Mouse (Mus musculus) cerebellum, adult 11-12 months (tissue): ENCODE measurements around the gene Zfp937.
"Not testable (repeated sequence)": the region's sequence is repeated elsewhere in the genome, so short reads cannot be mapped to it uniquely, and the experiment has no call there.

Source experiments
- DNase-seq: peaks from one replicate; pipeline ENCODE4 v3.0.0; 2022

The Zfp937 gene

DNA sequence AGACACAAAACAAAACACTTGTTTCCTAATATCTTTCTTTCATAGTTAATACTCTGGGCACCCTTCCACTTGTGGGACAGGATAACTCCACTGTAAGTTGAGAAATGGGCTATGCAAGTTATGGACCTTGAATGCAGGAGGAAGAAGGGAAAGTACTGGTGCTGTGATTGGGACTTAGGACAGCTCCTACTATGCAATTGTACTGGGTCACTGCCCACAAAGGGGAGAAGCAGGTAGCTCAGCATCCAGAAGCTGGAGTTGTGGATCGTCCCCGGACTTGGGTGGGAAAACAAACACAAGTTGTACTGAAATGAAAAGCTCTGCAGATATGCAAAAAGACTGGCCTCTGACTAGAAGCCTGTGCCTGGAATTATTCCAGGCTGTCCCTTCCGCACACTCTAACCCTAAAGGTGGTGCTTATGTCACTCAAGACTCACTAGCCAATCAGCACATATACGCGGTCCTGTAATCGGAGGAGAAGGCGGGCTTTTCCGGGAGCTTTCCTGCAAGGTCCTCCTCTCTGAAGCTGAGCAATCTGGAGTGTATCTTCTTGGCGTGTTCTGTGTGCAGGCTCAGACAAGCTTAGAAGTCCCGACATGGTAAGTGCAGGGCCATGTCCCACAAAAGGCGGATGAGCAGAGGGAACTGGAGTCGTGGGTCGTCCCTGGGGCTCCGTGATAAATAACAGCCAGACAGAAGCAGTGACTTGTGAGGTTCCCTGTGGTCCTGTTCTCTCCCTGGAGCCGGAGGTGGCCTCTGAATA is at the start of gene Zfp937:
Gene Zfp937 (plus strand): TSS at position 474 of the 763 bp plus-strand sequence.
- peak; percentile 90 for DNase-seq

DNA sequence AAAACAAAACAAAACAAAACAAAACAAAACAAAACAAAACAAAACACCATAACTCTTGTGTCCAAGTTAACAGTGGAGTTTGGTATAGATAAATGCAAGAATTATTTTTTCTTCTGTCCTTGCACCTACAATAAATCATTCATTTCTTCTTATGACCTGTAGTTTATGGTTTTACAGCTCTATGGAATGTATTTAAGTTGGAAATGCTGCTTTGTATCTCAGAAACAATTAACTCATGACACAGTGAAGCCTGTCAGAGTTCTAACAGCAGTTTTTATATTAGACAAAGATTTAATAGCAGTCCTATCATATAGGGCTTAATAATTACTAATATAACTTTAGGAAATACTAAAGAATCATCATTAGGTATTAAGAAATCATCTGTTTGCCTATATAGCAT is 44.0 kb upstream of the Zfp937 start:
- DNase-seq: no peak

DNA sequence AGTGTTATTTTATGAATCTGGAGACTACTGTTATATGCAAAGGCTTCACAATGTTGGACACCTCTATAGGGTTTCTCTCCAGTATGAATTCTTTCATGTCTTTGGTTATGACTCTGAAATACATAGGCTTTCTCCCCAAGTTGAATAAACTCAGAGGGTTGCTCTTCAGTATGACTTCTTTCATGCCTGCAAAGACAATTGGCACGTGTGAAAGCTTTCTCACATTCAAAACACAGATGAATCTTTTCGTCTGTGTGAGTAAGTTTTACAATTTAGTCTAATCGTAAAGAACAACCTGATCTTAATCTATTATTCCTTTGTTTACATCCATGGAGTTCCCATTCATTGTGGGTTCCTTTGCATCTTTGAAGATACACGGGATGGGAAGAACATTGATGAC is 38.3 kb upstream of the Zfp937 start, which contains the start of gene Gm10770:
Gene Gm10770 (minus strand): TSS at position 101 of the 400 bp plus-strand sequence.
- DNase-seq: not testable (repeated sequence)

DNA sequence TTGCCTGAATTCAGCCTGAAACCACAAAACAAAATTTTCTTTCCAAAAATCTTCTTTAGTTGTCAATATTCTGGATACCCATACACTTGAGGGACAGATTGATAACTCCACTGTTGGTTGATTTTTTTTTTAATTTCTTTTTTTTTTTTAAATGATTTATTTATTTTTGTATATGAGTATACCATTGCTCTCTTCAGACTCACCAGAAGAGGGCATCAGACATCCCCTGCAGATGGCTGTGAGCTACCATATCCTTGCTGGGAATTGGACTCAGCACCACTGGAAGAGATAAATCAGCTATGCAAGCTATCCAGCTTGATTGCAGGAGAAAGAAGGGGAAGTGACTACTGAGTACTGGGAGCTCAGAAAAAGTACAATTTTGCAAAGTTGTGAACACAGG is 36.8 kb upstream of the Zfp937 start:
- DNase-seq: not testable (repeated sequence)

DNA sequence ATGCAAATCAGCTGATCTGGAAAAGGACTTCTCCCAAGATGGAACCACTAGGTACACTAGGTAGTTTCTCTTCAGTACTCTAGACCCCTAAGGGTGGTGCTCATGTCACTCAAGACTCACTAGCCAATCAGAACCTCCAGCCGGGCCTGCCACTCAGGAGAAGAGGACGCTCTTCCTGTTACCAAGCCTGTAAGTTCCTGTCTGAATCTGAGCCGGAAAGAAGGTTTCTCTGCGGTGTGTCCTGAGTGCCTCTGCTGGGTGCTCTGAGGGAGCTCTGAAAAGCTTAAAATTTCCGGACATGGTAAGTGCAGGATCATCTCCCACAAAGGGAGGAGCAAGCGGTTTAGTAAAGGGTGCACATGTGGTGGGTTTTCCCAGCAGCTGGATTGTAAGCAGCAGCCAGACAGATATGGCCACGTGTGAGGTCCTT is 36.3 kb upstream of the Zfp937 start, which contains the start of gene Gm14139:
Gene Gm14139 (plus strand): TSS at position 186 of the 430 bp plus-strand sequence.
- DNase-seq: not testable (repeated sequence)

DNA sequence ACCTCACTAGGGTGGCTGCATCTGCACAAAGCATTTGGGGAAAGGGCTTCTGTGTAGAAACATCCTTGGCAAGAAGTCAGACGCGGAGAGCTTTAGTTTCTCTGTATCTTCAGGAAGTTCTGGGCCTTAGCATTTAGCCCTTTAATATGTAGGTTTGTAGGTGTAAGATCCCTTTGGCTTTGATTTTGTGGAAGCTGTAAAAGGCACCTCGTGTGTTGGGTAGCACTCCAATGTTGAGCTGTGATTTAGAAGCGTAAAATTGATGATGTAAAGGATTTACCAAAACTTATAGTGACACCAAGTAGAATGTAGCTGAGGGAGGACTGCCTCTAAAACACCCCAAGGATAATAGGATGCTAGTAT is 471 bp downstream of the Zfp937 start:
- DNase-seq: not testable (repeated sequence)

DNA sequence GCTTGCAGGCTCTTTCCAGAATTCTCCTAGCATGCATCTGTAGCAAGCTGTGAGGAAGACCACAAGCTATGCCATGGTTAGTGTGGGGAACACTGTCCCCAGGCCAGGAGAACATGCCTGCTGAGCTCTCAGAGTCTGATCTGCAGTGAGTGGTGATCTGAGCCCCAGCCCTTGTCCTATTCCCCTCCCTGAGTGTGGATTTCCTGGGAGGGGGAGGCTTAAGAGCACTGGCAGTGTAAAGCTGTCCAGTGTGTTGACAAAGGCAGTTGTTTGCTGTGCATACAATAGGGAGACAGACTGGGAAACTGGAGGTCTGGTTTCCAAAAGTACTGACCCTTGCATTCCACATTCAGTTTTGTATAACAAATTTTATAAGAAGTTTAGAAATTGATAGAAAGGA is 5.4 kb downstream of the Zfp937 start:
- not testable (repeated sequence) for DNase-seq

DNA sequence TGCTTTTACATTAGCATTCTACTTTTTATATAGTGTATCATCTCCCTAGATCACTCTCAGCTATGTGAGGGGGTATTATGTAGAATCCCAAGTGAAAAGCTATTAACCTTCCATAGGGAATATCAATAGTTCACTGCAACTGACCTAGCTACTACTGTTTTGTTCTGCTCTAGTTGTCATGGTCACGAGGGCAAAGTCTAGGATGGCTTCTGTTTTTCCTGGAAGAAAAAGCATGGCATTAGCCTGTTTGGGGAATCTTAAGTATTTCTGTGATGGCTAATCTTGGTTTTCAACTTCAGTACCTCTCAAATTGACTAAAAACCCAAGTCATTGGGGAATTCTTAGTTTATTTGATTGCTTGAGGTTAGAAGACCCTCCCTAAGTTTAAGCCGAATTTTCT is 25.3 kb downstream of the Zfp937 start:
- DNase-seq: no peak

DNA sequence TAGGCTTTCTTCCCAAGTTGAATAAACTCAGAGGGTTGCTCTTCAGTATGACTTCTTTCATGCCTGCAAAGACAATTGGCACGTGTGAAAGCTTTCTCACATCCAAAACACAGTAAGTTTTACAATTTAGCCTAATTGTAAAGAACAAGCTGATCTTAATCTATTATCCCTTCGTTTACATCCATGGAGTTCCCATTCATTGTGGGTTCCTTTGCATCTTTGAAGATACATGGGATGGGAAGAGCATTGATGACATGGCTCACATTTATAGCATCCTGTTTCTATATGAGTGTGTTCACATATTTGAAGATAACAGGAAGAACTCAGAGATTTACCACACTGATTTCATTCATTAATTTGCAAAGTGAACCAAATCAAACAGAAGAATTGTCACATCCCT is 37.6 kb downstream of the Zfp937 start, which contains the start of gene Gm21994:
Gene Gm21994 (minus strand): TSS at position 101 of the 400 bp plus-strand sequence.
- not testable (repeated sequence) for DNase-seq

DNA sequence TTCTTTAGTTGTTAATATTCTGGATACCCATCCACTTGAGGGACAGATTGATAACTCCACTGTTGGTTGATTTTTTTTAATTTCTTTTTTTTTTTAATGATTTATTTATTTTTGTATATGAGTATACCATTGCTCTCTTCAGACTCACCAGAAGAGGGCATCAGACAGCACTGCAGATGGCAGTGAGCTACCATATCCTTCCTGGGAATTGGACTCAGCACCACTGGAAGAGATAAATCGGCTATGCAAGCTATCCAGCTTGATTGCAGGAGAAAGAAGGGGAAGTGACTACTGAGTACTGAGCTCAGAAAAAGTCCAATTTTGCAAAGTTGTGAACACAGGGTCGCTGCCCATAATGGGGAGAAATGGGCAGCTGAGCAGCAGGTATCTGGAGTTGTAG is 39.0 kb downstream of the Zfp937 start:
- DNase-seq: not testable (repeated sequence)

DNA sequence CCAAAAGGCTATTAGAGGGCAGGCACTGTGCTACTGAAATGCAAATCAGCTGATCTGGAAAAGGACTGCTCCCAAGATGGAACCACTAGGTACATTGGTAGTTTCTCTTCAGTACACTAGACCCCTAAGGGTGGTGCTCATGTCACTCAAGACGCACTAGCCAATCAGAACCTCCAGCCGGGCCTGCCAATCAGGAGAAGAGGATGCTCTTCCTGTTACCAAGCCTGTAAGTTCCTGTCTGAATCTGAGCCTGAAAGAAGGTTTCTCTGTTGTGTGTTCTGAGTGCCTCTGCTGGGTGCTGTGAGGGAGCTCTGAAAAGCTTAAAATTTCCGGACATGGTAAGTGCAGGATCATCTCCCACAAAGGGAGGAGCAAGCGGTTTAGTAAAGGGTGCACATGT is 39.4 kb downstream of the Zfp937 start, which contains the start of gene Gm14124:
Gene Gm14124 (plus strand): TSS at position 227 of the 400 bp plus-strand sequence.
- DNase-seq: not testable (repeated sequence)
